Mouse (Mus musculus) erythroblast, embryonic 14.5 days (primary cell): ENCODE measurements around the gene Gm38392.

Source experiments
- GATA1 ChIP-seq: IDR thresholded peaks from 2 replicates; pipeline ENCODE4 v1.6.1; 2012; ENCODE audit warnings: low read length, inconsistent platforms, mixed read lengths
- TAL1 ChIP-seq: IDR thresholded peaks from 3 replicates; pipeline ENCODE4 v1.6.1; 2012; ENCODE audit warnings: low read length, inconsistent platforms, mixed read lengths

- TF ChIP-seq GATA1 (no peak), TAL1 (no peak)
Observed at GRCm38 (mm10) chr3:88213019-88213418, 74.0 kb downstream of the Gm38392 start.
